Mouse (Mus musculus): ENCODE results near the gene Tgfb2.

Gene Tgfb2

DNA sequence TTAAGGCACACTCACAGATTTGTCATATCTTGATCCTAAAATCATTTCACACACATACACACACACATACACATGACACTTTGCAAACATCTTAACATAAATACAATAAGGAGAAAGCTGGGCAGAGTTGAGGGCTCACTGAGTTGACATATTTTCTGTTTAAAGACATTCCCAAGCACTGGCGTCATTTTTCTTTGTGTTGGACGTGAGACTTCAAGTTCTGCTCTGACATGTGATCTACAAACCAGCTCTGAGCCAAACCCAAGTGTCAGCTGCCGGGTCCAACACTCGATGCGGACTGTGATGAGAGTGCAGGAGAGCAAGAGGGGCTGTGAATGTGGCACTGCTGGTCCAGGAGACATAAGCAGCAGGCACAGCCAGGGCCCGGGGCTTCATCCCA is 123.7 kb downstream of the Tgfb2 start:
- no peak for DNase-seq (ENCODE audit: low spot score in 2 of 2)

DNA sequence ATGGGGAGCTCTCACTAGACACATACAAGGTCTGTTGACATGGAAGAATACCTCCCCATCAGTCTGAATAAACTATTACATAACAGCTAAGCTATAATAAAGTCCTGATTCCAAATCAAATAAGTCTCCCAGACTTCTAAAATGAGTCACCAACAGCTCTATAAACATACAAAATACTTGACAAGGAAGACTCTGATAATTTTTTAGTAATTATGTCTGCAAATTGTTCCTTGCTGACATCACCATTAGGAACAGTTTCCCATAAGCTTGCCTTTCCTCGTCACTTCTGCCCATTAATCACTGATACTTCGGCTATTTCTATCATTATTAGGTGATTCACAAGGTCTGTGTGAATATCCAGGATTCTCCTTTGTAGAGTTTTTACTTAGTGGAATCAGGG is 124.1 kb downstream of the Tgfb2 start:
- DNase-seq (ENCODE audit: low spot score in 2 of 2): no peak

DNA sequence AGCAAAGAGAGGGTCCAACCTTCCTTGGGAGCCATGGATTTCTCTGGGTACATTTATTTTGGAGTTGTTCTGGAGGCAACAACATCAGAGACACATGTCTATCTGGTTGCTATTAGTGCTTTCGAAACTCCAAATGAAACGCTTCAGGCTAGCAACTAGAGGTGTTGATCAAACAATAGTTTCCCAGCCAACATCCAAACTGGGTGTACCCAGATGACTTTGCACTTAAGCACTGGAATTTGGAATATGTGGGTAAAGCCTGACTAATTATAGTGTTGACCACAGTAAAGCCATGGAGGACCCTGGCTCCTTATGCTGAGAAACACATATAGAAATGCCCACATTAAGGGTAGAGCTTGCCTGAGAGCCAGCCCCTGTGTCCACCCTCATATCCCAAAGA is 124.7 kb downstream of the Tgfb2 start:
- DNase-seq (ENCODE audit: low spot score in 2 of 2): no peak

DNA sequence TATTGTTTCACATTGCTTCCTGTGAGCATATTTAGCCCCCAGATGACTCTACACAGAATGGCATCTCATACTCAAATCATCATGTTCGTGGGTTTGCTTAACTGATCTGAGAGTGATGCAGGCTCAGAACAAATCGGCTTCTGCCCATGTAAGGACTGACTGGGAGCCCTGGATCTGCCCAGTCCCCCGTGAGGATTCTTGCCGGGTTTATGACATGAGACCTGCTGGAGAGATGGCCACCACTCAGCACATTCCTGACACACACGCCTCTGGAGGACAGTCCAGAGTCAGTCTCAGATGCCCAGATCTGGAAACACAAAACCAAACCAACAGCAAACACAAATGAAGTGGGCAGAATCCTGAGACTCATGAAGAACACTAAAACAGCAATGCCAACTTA is 128.5 kb downstream of the Tgfb2 start:
- no peak for DNase-seq (ENCODE audit: low spot score in 2 of 2)

DNA sequence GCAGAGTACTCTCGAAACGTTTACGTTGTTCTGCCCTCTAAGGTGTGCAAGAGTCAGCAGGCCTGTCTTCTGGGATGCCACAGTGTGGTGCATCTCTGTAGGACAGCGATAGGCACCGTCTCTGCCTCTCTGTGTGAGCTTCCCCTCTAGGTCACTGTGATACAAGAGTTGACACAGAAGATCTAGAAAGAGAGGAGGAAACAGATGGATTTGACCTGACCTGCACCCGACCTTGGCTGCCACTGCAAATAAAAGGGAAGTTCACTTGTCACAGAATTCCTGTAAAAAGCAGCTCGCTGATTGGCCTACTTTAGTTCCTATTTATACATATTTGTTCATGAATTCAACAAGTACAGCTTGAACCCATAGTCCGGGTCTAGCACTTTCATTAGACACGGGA is 130.2 kb downstream of the Tgfb2 start:
- no peak for DNase-seq (ENCODE audit: low spot score in 2 of 2)

DNA sequence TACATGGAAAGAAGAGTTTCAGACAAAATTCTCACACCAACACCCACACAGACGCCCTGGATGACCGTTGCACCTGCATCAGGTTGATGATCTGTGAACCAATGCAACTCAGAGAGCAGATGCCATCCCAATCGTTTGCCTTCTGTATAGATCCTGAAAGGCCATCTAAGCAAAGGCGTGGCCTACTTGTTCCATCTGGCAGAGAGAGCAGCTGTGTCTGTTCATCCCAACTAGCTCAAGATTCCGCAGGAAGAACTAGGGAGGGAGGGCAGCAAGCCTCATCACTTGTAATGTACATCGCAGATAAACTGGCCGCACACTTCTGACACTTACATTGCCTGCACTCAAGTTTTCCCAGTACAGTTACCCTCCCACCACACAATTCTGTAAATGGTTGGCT is 130.7 kb downstream of the Tgfb2 start:
- DNase-seq (ENCODE audit: low spot score in 2 of 2): no peak
